Mouse (Mus musculus): ENCODE measurements around the gene A030005K14Rik. TPM values are rescaled to one million over a fixed set of nuclear protein-coding genes. Genes with fewer than 3 reads are reported as not detected.

Gene A030005K14Rik
- polyA plus RNA-seq, 1 experiment from 2014 or later: not detected

- Histone ChIP-seq H3K9me3 (ENCODE audit: control insufficient read depth, low read length) (no peaks in the 10 kb centered on the region), H3K9ac (ENCODE audit: low read length) (no peak overlapping the region)
Measured at GRCm38 (mm10) chr1:83036892-83037667, 22.1 kb downstream of the A030005K14Rik start.

GRCm38 (mm10) chr1:83034509-83034908 is 24.7 kb downstream of the A030005K14Rik start:
- Histone ChIP-seq H3K27me3 (ENCODE audit: control insufficient read depth, insufficient read depth, low read length) (no peaks in the 10 kb centered on the region), H3K4me1 (ENCODE audit: control insufficient read depth in 2 of 2, insufficient read depth in 2 of 2, low read length in 2 of 2) (peaks cover 2 to 6% of the 10 kb centered on the region in 2 experiments; a peak in 1 of 4 replicates), H3K27ac (replicated peaks in 1 of 2; ENCODE audit: control insufficient read depth in 1 of 2, insufficient read depth in 1 of 2, low read depth in 2 of 2, low read length in 2 of 2) (no peak overlapping the region), H3K4me2 (ENCODE audit: low read length) (no peak overlapping the region), H3K9ac (ENCODE audit: low read length) (no peak overlapping the region), H3K36me3 (ENCODE audit: control insufficient read depth, insufficient read depth, low read length) (no peaks in the 10 kb centered on the region), H3K9me3 (ENCODE audit: control insufficient read depth, low read length) (no peaks in the 10 kb centered on the region), H3K4me3 (ENCODE audit: control insufficient read depth in 1 of 2, insufficient read depth in 1 of 2, low read depth in 1 of 2, low read length in 2 of 2) (no peak overlapping the region)
- no peak for ATAC-seq (ENCODE audit: insufficient number of reproducible peaks, insufficient read depth, low FRiP score, low read depth)
- WGBS: 67% methylated on average over 5 of the region's 5 CpGs

More at GRCm38 (mm10) chr1:83036892-83037667, 22.1 kb downstream of the A030005K14Rik start:
- 76% methylated on average over 11 of the region's 11 CpGs for WGBS
- no peaks in the 10 kb centered on the region for H3K36me3 ChIP-seq (ENCODE audit: control insufficient read depth, insufficient read depth, low read length)
- ATAC-seq (ENCODE audit: insufficient number of reproducible peaks, insufficient read depth, low FRiP score, low read depth): no peak
- no peak overlapping the region for H3K27ac ChIP-seq (replicated peaks in 1 of 2; ENCODE audit: control insufficient read depth in 1 of 2, insufficient read depth in 1 of 2, low read depth in 2 of 2, low read length in 2 of 2)
- no peaks in the 10 kb centered on the region for H3K27me3 ChIP-seq (ENCODE audit: control insufficient read depth, insufficient read depth, low read length)
- H3K4me2 ChIP-seq (ENCODE audit: low read length): peak overlapping the region; percentile 82
- peaks cover 2 to 6% of the 10 kb centered on the region in 2 experiments; a peak in 1 of 4 replicates for H3K4me1 ChIP-seq (ENCODE audit: control insufficient read depth in 2 of 2, insufficient read depth in 2 of 2, low read length in 2 of 2)
- H3K4me3 ChIP-seq (ENCODE audit: control insufficient read depth in 1 of 2, insufficient read depth in 1 of 2, low read depth in 1 of 2, low read length in 2 of 2): no peak overlapping the region

GRCm38 (mm10) chr1:83032508-83032907 is 26.7 kb downstream of the A030005K14Rik start:
- Histone ChIP-seq H3K9me3 (ENCODE audit: control insufficient read depth, low read length) (no peaks in the 10 kb centered on the region), H3K9ac (ENCODE audit: low read length) (no peak overlapping the region), H3K4me2 (ENCODE audit: low read length) (no peak overlapping the region), H3K4me1 (ENCODE audit: control insufficient read depth in 2 of 2, insufficient read depth in 2 of 2, low read length in 2 of 2) (0 out of 4 replicates have a peak, but pooled peaks cover 0 to 1% of the 10 kb centered on the region in 2 experiments), H3K36me3 (ENCODE audit: control insufficient read depth, insufficient read depth, low read length) (no peaks in the 10 kb centered on the region), H3K27me3 (ENCODE audit: control insufficient read depth, insufficient read depth, low read length) (no peaks in the 10 kb centered on the region), H3K4me3 (ENCODE audit: control insufficient read depth in 1 of 2, insufficient read depth in 1 of 2, low read depth in 1 of 2, low read length in 2 of 2) (no peak overlapping the region), H3K27ac (replicated peaks in 1 of 2; ENCODE audit: control insufficient read depth in 1 of 2, insufficient read depth in 1 of 2, low read depth in 2 of 2, low read length in 2 of 2) (no peak overlapping the region)
- WGBS: 78% methylated on average over 6 of the region's 6 CpGs
- ATAC-seq (ENCODE audit: insufficient number of reproducible peaks, insufficient read depth, low FRiP score, low read depth): no peak

GRCm38 (mm10) chr1:83031950-83032349 is 27.2 kb downstream of the A030005K14Rik start:
- no peaks in the 10 kb centered on the region for H3K9me3 ChIP-seq (ENCODE audit: control insufficient read depth, low read length)
- no peak for ATAC-seq (ENCODE audit: insufficient number of reproducible peaks, insufficient read depth, low FRiP score, low read depth)
- no peak overlapping the region for H3K9ac ChIP-seq (ENCODE audit: low read length)
- 70% methylated on average over 1 of the region's 1 CpGs for WGBS
- no peaks in the 10 kb centered on the region for H3K36me3 ChIP-seq (ENCODE audit: control insufficient read depth, insufficient read depth, low read length)
- no peak overlapping the region for H3K4me3 ChIP-seq (ENCODE audit: control insufficient read depth in 1 of 2, insufficient read depth in 1 of 2, low read depth in 1 of 2, low read length in 2 of 2)
- no peaks in the 10 kb centered on the region for H3K27me3 ChIP-seq (ENCODE audit: control insufficient read depth, insufficient read depth, low read length)
- no peaks in the 10 kb centered on the region for H3K4me1 ChIP-seq (ENCODE audit: control insufficient read depth in 2 of 2, insufficient read depth in 2 of 2, low read length in 2 of 2)
- no peak overlapping the region for H3K27ac ChIP-seq (replicated peaks in 1 of 2; ENCODE audit: control insufficient read depth in 1 of 2, insufficient read depth in 1 of 2, low read depth in 2 of 2, low read length in 2 of 2)
- H3K4me2 ChIP-seq (ENCODE audit: low read length): no peak overlapping the region

GRCm38 (mm10) chr1:83016556-83016955 is 42.6 kb downstream of the A030005K14Rik start:
- 63% methylated on average over 1 of the region's 1 CpGs for WGBS
- no peak overlapping the region for H3K27ac ChIP-seq (replicated peaks in 1 of 2; ENCODE audit: control insufficient read depth in 1 of 2, insufficient read depth in 1 of 2, low read depth in 2 of 2, low read length in 2 of 2)

GRCm38 (mm10) chr1:83015329-83015879 is 43.8 kb downstream of the A030005K14Rik start:
- Histone ChIP-seq H3K4me2 (ENCODE audit: low read length) (no peak overlapping the region), H3K4me3 (ENCODE audit: control insufficient read depth in 1 of 2, insufficient read depth in 1 of 2, low read depth in 1 of 2, low read length in 2 of 2) (no peak overlapping the region), H3K9me3 (ENCODE audit: control insufficient read depth, low read length) (no peaks in the 10 kb centered on the region), H3K27ac (replicated peaks in 1 of 2; ENCODE audit: control insufficient read depth in 1 of 2, insufficient read depth in 1 of 2, low read depth in 2 of 2, low read length in 2 of 2) (no peak overlapping the region), H3K27me3 (ENCODE audit: control insufficient read depth, insufficient read depth, low read length) (no peaks in the 10 kb centered on the region), H3K4me1 (ENCODE audit: control insufficient read depth in 2 of 2, insufficient read depth in 2 of 2, low read length in 2 of 2) (no peaks in the 10 kb centered on the region), H3K36me3 (ENCODE audit: control insufficient read depth, insufficient read depth, low read length) (no peaks in the 10 kb centered on the region), H3K9ac (ENCODE audit: low read length) (no peak overlapping the region)
- ATAC-seq (ENCODE audit: insufficient number of reproducible peaks, insufficient read depth, low FRiP score, low read depth): no peak
- WGBS: 59% methylated on average over 10 of the region's 10 CpGs

More at GRCm38 (mm10) chr1:83016556-83016955, 42.6 kb downstream of the A030005K14Rik start:
- no peak overlapping the region for H3K4me2 ChIP-seq (ENCODE audit: low read length)
- no peak overlapping the region for H3K9ac ChIP-seq (ENCODE audit: low read length)
- no peak for ATAC-seq (ENCODE audit: insufficient number of reproducible peaks, insufficient read depth, low FRiP score, low read depth)
- H3K9me3 ChIP-seq (ENCODE audit: control insufficient read depth, low read length): no peaks in the 10 kb centered on the region
- H3K36me3 ChIP-seq (ENCODE audit: control insufficient read depth, insufficient read depth, low read length): no peaks in the 10 kb centered on the region
- no peaks in the 10 kb centered on the region for H3K4me1 ChIP-seq (ENCODE audit: control insufficient read depth in 2 of 2, insufficient read depth in 2 of 2, low read length in 2 of 2)
- no peak overlapping the region for H3K4me3 ChIP-seq (ENCODE audit: control insufficient read depth in 1 of 2, insufficient read depth in 1 of 2, low read depth in 1 of 2, low read length in 2 of 2)
- no peaks in the 10 kb centered on the region for H3K27me3 ChIP-seq (ENCODE audit: control insufficient read depth, insufficient read depth, low read length)

- Histone ChIP-seq H3K27ac (replicated peaks in 1 of 2; ENCODE audit: control insufficient read depth in 1 of 2, insufficient read depth in 1 of 2, low read depth in 2 of 2, low read length in 2 of 2) (no peak overlapping the region), H3K9me3 (ENCODE audit: control insufficient read depth, low read length) (no peaks in the 10 kb centered on the region), H3K4me1 (ENCODE audit: control insufficient read depth in 2 of 2, insufficient read depth in 2 of 2, low read length in 2 of 2) (no peaks in the 10 kb centered on the region), H3K4me2 (ENCODE audit: low read length) (no peak overlapping the region), H3K36me3 (ENCODE audit: control insufficient read depth, insufficient read depth, low read length) (no peaks in the 10 kb centered on the region), H3K27me3 (ENCODE audit: control insufficient read depth, insufficient read depth, low read length) (no peaks in the 10 kb centered on the region), H3K4me3 (ENCODE audit: control insufficient read depth in 1 of 2, insufficient read depth in 1 of 2, low read depth in 1 of 2, low read length in 2 of 2) (no peak overlapping the region), H3K9ac (ENCODE audit: low read length) (no peak overlapping the region)
- no peak for ATAC-seq (ENCODE audit: insufficient number of reproducible peaks, insufficient read depth, low FRiP score, low read depth)
- 78% methylated on average over 3 of the region's 3 CpGs for WGBS
Measured at GRCm38 (mm10) chr1:83014477-83014876, 44.7 kb downstream of the A030005K14Rik start.
